In genomic region chr9:34911838-34912237, GRCm38 (mm10) we compare ENCODE assay signal across 30 mouse cellular contexts.
DNase-seq lines count a peak whose midpoint lies in the region; ATAC-seq and TF ChIP-seq lines count a peak whose summit lies in the region.
"Had no signal": no experiment of that assay in that cellular context is flagged by ENCODE, and none has a peak within 500 bp of the region (broad histone marks: within the 10 kb centered on the region; RNA-seq: fewer than 3 reads in every experiment).

No protein-coding gene starts in this region.

- no peak overlapping the region for H3K4me3 ChIP-seq in kidney, adult 2 months (ENCODE audit: insufficient read depth, low read depth, low read length)
- H3K4me3 ChIP-seq: forebrain, embryonic 13.5 days; gastrocnemius, adult 2 months; heart, embryonic 12.5 days; kidney, embryonic 15.5 days; limb, embryonic 12.5 days; liver, embryonic 15.5 days had no signal

- no peak for TF ChIP-seq POLR2A in kidney, adult 2 months (IDR thresholded peaks at IDR 0.05; ENCODE audit: low read depth, low read length)

- TF ChIP-seq CTCF in kidney, adult 2 months (conservative IDR thresholded peaks at IDR 0.05; ENCODE audit: insufficient read depth, insufficient read length, low read depth, low read length), result no peak

- no peak for DNase-seq in frontal cortex, postnatal 25 days (ENCODE audit: low spot score in 2 of 2)
- peak; percentile 66 for DNase-seq in layer of hippocampus, adult 9-11 months
- no peak for DNase-seq in layer of hippocampus, postnatal 14 days (ENCODE audit: low spot score in 2 of 2)
- DNase-seq in right cerebral cortex, adult 18-20 months, result peak; percentile 69
- no peak for DNase-seq in right cerebral cortex, postnatal 14 days
- DNase-seq in heart, adult 8-10 months (ENCODE audit: low spot score), result no peak
- no peak for DNase-seq in kidney, adult 2 months
- DNase-seq: adrenal gland, adult 8-10 months; cerebellum, adult 8-10 months; cerebellum, postnatal 36 days; gastrocnemius, adult 2 months; gastrocnemius, postnatal 36 days; heart, adult 18-20 months; heart, postnatal 4 days; kidney, adult 11 months; kidney, postnatal 25 days; lung, embryonic 14.5 days; lung, postnatal 14 days; midbrain, embryonic 14.5 days; thymus, adult 2 months; thymus, postnatal 36 days had no signal

- H3K4me1 ChIP-seq in kidney, adult 2 months (ENCODE audit: control insufficient read depth, insufficient read depth, low read length), result no peaks in the 10 kb centered on the region
- H3K4me1 ChIP-seq: heart, embryonic 12.5 days; kidney, embryonic 15.5 days; limb, embryonic 12.5 days; liver, embryonic 15.5 days had no signal

- 80% methylated on average over 7 of the region's 7 CpGs for WGBS in kidney, adult 2 months

- H3K36me3 ChIP-seq in kidney, adult 2 months (ENCODE audit: control insufficient read depth, insufficient read depth, low read length), result no peaks in the 10 kb centered on the region
- H3K36me3 ChIP-seq: heart, embryonic 12.5 days; kidney, embryonic 15.5 days; limb, embryonic 12.5 days; liver, embryonic 15.5 days had no signal

- ATAC-seq in frontal cortex, adult (ENCODE audit: low TSS enrichment), result peak; percentile 86
- ATAC-seq: activated CD4-positive, CD25-positive, alpha-beta regulatory T cell, adult 4 months; inflammation-experienced regulatory T-cells, adult 6 months had no signal

- no peaks in the 10 kb centered on the region for H3K27me3 ChIP-seq in kidney, adult 2 months (replicated peaks; ENCODE audit: control insufficient read depth, insufficient read depth, low read length)
- H3K27me3 ChIP-seq: forebrain, embryonic 13.5 days; heart, embryonic 12.5 days; kidney, embryonic 15.5 days; liver, embryonic 15.5 days had no signal

- no peak overlapping the region for H3K27ac ChIP-seq in kidney, adult 2 months (ENCODE audit: insufficient read depth, low read depth, low read length)
- H3K27ac ChIP-seq: forebrain, embryonic 13.5 days; gastrocnemius, adult 2 months; kidney, embryonic 15.5 days; limb, embryonic 12.5 days; liver, embryonic 15.5 days; stomach, postnatal 0 days had no signal

Comparison
In these comparisons a context has a peak if more than half of its experiments do, and no peak if none do; other contexts are left out.
1. DNase-seq: peak in layer of hippocampus, adult 9-11 months (single experiment) and right cerebral cortex, adult 18-20 months (single experiment); none in frontal cortex, postnatal 25 days (0 of 2), layer of hippocampus, postnatal 14 days (0 of 2), right cerebral cortex, postnatal 14 days (single experiment), heart, adult 8-10 months (single experiment) and kidney, adult 2 months (single experiment).